Mouse (Mus musculus) embryonic facial prominence, embryonic 13.5 days (tissue): Measurements from ENCODE around the gene Sh2d1b2. TPM values are rescaled to one million over a fixed set of nuclear protein-coding genes. Genes with fewer than 3 reads are reported as not detected.
"Not testable (repeated sequence)": the region's sequence is repeated elsewhere in the genome, so short reads cannot be mapped to it uniquely, and the experiment has no call there.

Experiments
- ATAC-seq: fragments of 200-750 bp; cut with Nextera tagmentation; 2 replicates; pipeline ENCODE4 v1.8.0; 2017; ENCODE audit warnings: low read depth; ENCODE audit not compliant: insufficient number of reproducible peaks, insufficient read depth, low FRiP score, low TSS enrichment
- H3K27ac ChIP-seq: fragments of 300-500 bp; sonication (generic); 2 replicates; pipeline ENCODE4 v1.5.1; 2015; ENCODE audit warnings: moderate library complexity, mild to moderate bottlenecking, inconsistent platforms
- H3K27me3 ChIP-seq: fragments of 300-500 bp; sonication (generic); 2 replicates; pipeline ENCODE4 v1.6.1; 2015; ENCODE audit warnings: mild to moderate bottlenecking, inconsistent platforms
- H3K36me3 ChIP-seq: fragments of 300-500 bp; sonication (generic); 2 replicates; pipeline ENCODE4 v1.6.1; 2015; ENCODE audit warnings: mild to moderate bottlenecking, inconsistent platforms
- H3K4me1 ChIP-seq: fragments of 300-500 bp; sonication (generic); 2 replicates; pipeline ENCODE4 v1.6.1; 2015; ENCODE audit warnings: inconsistent platforms
- H3K4me2 ChIP-seq: fragments of 300-500 bp; sonication (generic); 2 replicates; pipeline ENCODE4 v1.6.1; 2015; ENCODE audit warnings: moderate library complexity, mild to moderate bottlenecking, inconsistent platforms
- H3K4me3 ChIP-seq: fragments of 300-500 bp; sonication (generic); 2 replicates; pipeline ENCODE4 v1.5.1; 2015; ENCODE audit warnings: mild to moderate bottlenecking, inconsistent platforms
- H3K9ac ChIP-seq: fragments of 300-500 bp; sonication (generic); 2 replicates; pipeline ENCODE4 v1.6.1; 2015; ENCODE audit warnings: mild to moderate bottlenecking, inconsistent platforms
- H3K9me3 ChIP-seq: fragments of 300-500 bp; sonication (generic); 2 replicates; pipeline ENCODE4 v1.6.1; 2016; ENCODE audit warnings: inconsistent platforms
- WGBS: fragments of 180-500 bp; shearing (Covaris S2); methylation state at CpG from one replicate; pipeline ENCODE4 v1.1.7; 2015; ENCODE audit warnings: mixed read lengths; 5-methylcytosine and 5-hydroxymethylcytosine counted together
- polyA plus RNA-seq: library from polyadenylated mRNA; unstranded; fragments of >200 nt; fragmentation: Nextera tagmentation; extraction: Ambion mirVana; gene quantifications from 2 replicates; pipeline ENCODE4 v1.2.1, GENCODE M21; 2015

Sh2d1b2 gene
- polyA plus RNA-seq = not detected in 2 replicates

DNA sequence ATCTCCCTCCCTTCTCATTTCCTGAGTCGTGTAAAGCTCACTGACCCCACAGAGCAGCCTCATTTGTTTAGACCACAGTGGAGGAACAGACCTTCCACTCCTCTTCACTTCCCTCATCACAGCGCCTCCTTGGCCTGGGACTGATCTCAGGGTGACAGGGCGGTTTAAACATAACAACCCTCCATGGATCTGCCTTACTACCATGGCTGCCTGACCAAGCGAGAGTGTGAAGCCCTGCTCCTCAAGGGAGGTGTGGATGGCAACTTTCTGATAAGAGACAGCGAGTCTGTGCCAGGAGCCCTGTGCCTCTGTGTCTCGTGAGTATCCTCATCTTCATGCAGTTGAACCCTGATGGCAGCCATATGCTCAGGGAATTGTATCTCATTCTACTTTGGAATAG lies at the start of gene Sh2d1b2:
Gene Sh2d1b2 (plus strand): TSS at position 62 of the 400 bp plus-strand sequence.
- H3K9ac ChIP-seq, H3K36me3 ChIP-seq, H3K4me2 ChIP-seq, H3K27ac ChIP-seq, H3K4me3 ChIP-seq, H3K4me1 ChIP-seq, ATAC-seq, H3K27me3 ChIP-seq, H3K9me3 ChIP-seq: not testable (repeated sequence)
- WGBS = 69% methylated on average over 6 of the region's 6 CpGs

DNA sequence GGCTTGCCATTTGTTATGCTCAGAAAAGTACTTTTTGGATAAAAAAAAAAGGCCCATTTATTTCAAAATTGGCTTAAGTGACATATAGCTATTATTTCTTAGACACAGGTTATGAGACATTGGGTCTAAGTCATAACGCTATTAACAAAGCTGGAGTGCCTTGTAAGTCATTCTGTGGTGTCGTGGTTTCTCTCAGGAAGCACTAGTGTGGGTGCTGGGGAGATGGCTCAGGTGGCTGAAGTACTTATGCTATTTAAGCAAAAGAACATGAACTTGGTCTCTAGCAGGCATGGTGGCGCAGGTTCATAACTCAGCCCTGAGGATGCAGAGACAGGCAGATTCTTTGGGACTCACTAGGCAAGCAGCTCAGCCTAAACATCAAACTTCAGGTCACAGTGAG lies 47.4 kb upstream of the Sh2d1b2 start:
- no peak overlapping the region for H3K4me3 ChIP-seq
- WGBS = 90% methylated on average over 3 of the region's 3 CpGs
- H3K36me3 ChIP-seq = no peaks in the 10 kb centered on the region
- no peak overlapping the region for H3K4me2 ChIP-seq
- no peaks in the 10 kb centered on the region for H3K9me3 ChIP-seq
- no peak overlapping the region for H3K9ac ChIP-seq
- no peaks in the 10 kb centered on the region for H3K27me3 ChIP-seq
- no peaks in the 10 kb centered on the region for H3K4me1 ChIP-seq
- ATAC-seq = no peak
- no peak overlapping the region for H3K27ac ChIP-seq

GRCm38 (mm10) chr1:170186531-170186930 lies 46.0 kb upstream of the Sh2d1b2 start:
- Histone ChIP-seq H3K4me2 (no peak overlapping the region), H3K4me1 (no peaks in the 10 kb centered on the region), H3K9me3 (no peaks in the 10 kb centered on the region), H3K9ac (no peak overlapping the region), H3K36me3 (peaks cover 5% of the 10 kb centered on the region), H3K27me3 (no peaks in the 10 kb centered on the region), H3K4me3 (no peak overlapping the region), H3K27ac (no peak overlapping the region)
- WGBS = 85% methylated on average over 5 of the region's 5 CpGs
- ATAC-seq = no peak

- H3K4me1 ChIP-seq = no peaks in the 10 kb centered on the region
- ATAC-seq = no peak
- H3K4me3 ChIP-seq = no peak overlapping the region
- H3K9me3 ChIP-seq = no peaks in the 10 kb centered on the region
- peaks cover 17% of the 10 kb centered on the region for H3K36me3 ChIP-seq
- H3K27ac ChIP-seq = no peak overlapping the region
- 74% methylated on average over 11 of the region's 11 CpGs for WGBS
- no peak overlapping the region for H3K4me2 ChIP-seq
- no peak overlapping the region for H3K9ac ChIP-seq
- H3K27me3 ChIP-seq = no peaks in the 10 kb centered on the region
Measured at GRCm38 (mm10) chr1:170188601-170189000, 43.9 kb upstream of the Sh2d1b2 start.

DNA sequence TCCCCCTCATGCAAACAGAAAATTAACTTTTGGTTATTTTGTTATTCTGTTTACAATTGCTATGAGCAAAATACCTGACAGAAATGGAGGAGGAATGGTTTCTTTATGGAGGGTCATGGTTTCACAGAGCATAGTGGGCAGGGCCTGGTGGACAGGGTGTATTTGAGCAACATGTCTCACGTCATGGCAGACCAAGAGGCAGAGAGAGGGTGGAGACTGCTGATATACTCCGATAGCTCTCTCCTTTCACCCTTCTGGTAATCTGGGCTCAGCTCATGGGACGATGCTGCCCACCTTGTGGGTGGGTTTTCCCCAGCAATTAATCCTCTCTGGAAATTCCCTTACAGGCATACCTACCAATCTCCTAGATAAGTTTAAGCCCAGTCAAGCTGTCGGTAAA lies 42.3 kb upstream of the Sh2d1b2 start:
- H3K4me2 ChIP-seq = no peak overlapping the region
- H3K9me3 ChIP-seq = no peaks in the 10 kb centered on the region
- 70% methylated on average over 4 of the region's 4 CpGs for WGBS
- ATAC-seq = no peak
- no peak overlapping the region for H3K4me3 ChIP-seq
- no peaks in the 10 kb centered on the region for H3K27me3 ChIP-seq
- H3K4me1 ChIP-seq = no peaks in the 10 kb centered on the region
- H3K9ac ChIP-seq = no peak overlapping the region
- H3K27ac ChIP-seq = no peak overlapping the region
- H3K36me3 ChIP-seq = peaks cover 33% of the 10 kb centered on the region

- WGBS = 89% methylated on average over 1 of the region's 1 CpGs
- Histone ChIP-seq H3K4me3 (no peak overlapping the region), H3K9ac (no peak overlapping the region), H3K4me2 (no peak overlapping the region), H3K9me3 (no peaks in the 10 kb centered on the region), H3K4me1 (no peaks in the 10 kb centered on the region), H3K27me3 (no peaks in the 10 kb centered on the region), H3K36me3 (peaks cover 50% of the 10 kb centered on the region), H3K27ac (no peak overlapping the region)
- no peak for ATAC-seq
Measured at GRCm38 (mm10) chr1:170191925-170192324, 40.6 kb upstream of the Sh2d1b2 start.

DNA sequence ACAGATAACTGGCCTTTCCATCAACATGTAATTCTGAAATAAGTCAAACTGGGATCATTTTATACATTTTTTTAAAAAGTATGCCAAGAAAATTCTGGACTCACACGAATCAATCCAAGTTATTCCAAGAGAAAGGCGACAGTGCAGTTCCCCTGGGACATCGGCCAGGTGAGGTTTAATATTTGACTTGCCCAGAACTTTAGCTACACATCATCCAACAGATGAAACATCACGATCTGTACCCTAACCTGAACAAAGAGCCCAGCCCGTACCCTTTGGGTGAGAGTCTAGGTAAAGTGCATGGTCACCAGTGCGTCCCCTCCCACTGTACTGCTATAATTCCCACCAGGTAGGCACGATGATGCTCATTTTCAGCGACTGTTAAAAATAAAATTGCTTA lies 36.3 kb upstream of the Sh2d1b2 start:
- no peak overlapping the region for H3K27ac ChIP-seq
- H3K4me2 ChIP-seq = no peak overlapping the region
- no peaks in the 10 kb centered on the region for H3K9me3 ChIP-seq
- no peaks in the 10 kb centered on the region for H3K4me1 ChIP-seq
- no peaks in the 10 kb centered on the region for H3K27me3 ChIP-seq
- H3K9ac ChIP-seq = no peak overlapping the region
- WGBS = 94% methylated on average over 8 of the region's 8 CpGs
- no peak overlapping the region for H3K4me3 ChIP-seq
- ATAC-seq = no peak
- H3K36me3 ChIP-seq = peaks cover 85% of the 10 kb centered on the region

DNA sequence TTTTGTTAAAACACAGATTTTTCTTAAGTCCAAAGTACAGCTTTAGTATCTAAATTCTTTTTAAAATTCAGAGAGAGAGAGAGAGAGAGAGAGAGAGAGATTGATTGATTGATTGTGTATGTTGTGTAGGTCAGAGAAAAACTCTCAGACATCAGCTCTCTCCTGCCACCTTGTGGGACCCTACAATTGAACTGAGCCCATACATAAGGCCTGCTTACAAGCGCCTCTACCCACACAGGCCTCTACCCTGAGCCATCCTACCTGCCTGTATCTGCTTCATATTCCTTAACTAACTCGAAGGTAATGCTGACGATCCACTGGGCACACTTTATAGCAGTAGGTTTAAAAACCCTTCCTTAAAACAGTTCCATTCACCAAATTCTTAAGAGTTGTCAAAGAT lies 32.2 kb upstream of the Sh2d1b2 start:
- H3K36me3 ChIP-seq = peaks cover 76% of the 10 kb centered on the region
- no peaks in the 10 kb centered on the region for H3K4me1 ChIP-seq
- no peak overlapping the region for H3K4me2 ChIP-seq
- H3K9ac ChIP-seq = no peak overlapping the region
- WGBS = 78% methylated on average over 3 of the region's 3 CpGs
- ATAC-seq = no peak
- no peaks in the 10 kb centered on the region for H3K9me3 ChIP-seq
- H3K27ac ChIP-seq = no peak overlapping the region
- no peaks in the 10 kb centered on the region for H3K27me3 ChIP-seq
- no peak overlapping the region for H3K4me3 ChIP-seq

- Histone ChIP-seq H3K27me3 (no peaks in the 10 kb centered on the region), H3K27ac (no peak overlapping the region), H3K4me2 (no peak overlapping the region), H3K9me3 (no peaks in the 10 kb centered on the region), H3K4me3 (no peak overlapping the region), H3K36me3 (peaks cover 75% of the 10 kb centered on the region), H3K9ac (no peak overlapping the region), H3K4me1 (no peaks in the 10 kb centered on the region)
- ATAC-seq = no peak
- WGBS = 94% methylated on average over 6 of the region's 6 CpGs
Measured at GRCm38 (mm10) chr1:170206395-170206794, 26.2 kb upstream of the Sh2d1b2 start.

DNA sequence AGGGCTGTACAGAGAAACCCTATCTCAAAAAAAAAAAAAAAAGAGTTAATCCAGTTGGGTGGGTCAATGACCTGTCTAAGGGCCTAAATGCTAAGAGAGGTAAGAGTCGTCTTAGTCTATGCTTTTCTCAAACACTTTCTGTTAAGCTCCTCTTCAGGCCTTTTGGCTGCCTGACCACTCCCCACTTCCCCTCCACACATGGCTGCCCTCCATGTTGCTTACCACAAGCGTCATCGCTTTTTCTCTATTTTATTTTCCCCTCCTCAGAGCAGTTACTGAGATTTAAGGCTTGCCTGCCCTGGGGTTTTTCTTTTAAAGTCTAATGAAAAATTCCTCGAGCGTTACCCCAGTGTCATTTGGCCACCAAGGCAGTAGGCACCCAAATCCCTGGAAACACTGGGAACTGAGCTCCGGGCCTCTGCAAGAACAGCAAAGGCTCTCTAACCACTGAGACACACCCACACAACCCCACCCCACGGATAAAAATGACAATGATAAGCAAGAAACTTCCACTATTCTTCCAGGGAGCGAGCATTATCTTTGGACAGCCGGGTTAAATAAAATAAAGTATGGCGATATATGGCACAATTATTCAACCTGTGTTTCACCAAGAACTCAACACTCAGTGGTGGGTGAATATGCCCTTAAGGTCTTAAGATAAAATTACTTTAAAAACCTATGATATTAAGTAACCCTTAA lies 19.2 kb upstream of the Sh2d1b2 start:
- Histone ChIP-seq H3K27me3 (peaks cover 7% of the 10 kb centered on the region; the same call in 1 of the 2 replicates), H3K4me2 (0 out of 2 replicates have a peak overlapping the region, but pooled peaks have one; percentile 14), H3K4me3 (no peak overlapping the region), H3K4me1 (peaks cover 7% of the 10 kb centered on the region), H3K9ac (no peak overlapping the region), H3K27ac (no peak overlapping the region), H3K36me3 (peaks cover 32% of the 10 kb centered on the region), H3K9me3 (no peaks in the 10 kb centered on the region)
- no peak for ATAC-seq
- WGBS = 92% methylated on average over 10 of the region's 10 CpGs

DNA sequence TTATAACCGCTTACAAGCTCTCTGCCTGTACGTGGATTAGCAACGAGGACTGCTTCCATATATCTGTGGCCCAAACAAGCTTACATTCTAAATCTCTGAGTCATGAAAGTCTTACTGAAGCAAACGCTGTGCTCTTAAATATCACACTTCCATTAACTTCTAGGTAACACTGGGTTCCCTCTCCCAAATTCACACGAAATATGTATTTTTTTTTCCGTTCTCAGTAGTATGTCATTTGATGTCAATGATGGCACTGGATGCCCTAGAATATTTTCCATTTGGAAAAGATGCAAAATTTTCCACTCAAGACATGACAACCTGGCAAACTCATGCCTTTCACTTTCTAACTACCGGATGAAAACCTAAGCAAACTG lies 18.2 kb upstream of the Sh2d1b2 start:
- peaks cover 7% of the 10 kb centered on the region; the same call in 1 of the 2 replicates for H3K27me3 ChIP-seq
- no peak for ATAC-seq
- 37% methylated on average over 7 of the region's 7 CpGs for WGBS
- H3K4me3 ChIP-seq = peak overlapping the region; percentile 87
- H3K27ac ChIP-seq = peak overlapping the region; percentile 78; the same call in 1 of the 2 replicates
- H3K9ac ChIP-seq = peak overlapping the region; percentile 94
- peaks cover 7% of the 10 kb centered on the region for H3K4me1 ChIP-seq
- peak overlapping the region; percentile 75 for H3K4me2 ChIP-seq
- H3K9me3 ChIP-seq = no peaks in the 10 kb centered on the region
- peaks cover 21% of the 10 kb centered on the region for H3K36me3 ChIP-seq

GRCm38 (mm10) chr1:170214757-170215522 lies 17.6 kb upstream of the Sh2d1b2 start, which contains the start of gene Uhmk1:
Gene Uhmk1 (minus strand): TSS chr1:170215397.
- H3K4me2 ChIP-seq = peak within 1 kb of the TSS; percentile 75
- under 1% methylated on average over 70 of the region's 70 CpGs for WGBS
- peak within 1 kb of the TSS; percentile 94 for H3K9ac ChIP-seq
- no peaks in the 10 kb centered on the region for H3K9me3 ChIP-seq
- peaks cover 18% of the 10 kb centered on the region for H3K36me3 ChIP-seq
- peaks cover 7% of the 10 kb centered on the region; the same call in 1 of the 2 replicates for H3K27me3 ChIP-seq
- H3K27ac ChIP-seq = peak within 1 kb of the TSS; percentile 78
- ATAC-seq = peak; percentile 95
- peak within 1 kb of the TSS; percentile 87 for H3K4me3 ChIP-seq
- H3K4me1 ChIP-seq = peaks cover 7% of the 10 kb centered on the region
